Mouse (Mus musculus) MEL (cell line): ENCODE results near the gene C030005K15Rik. TPM values are rescaled to one million over a fixed set of nuclear protein-coding genes. Genes with fewer than 3 reads are reported as not detected.

ENCODE experiments used
- DNase-seq: peaks from one replicate; pipeline ENCODE4 v3.0.0; 2011; ENCODE audit warnings: low read depth, low spot score
- H3K27ac ChIP-seq: 2 replicates; pipeline ENCODE4 v1.5.1; 2012; ENCODE audit warnings: low read depth, mild to moderate bottlenecking, control low read depth, low read length, moderate library complexity; ENCODE audit not compliant: control insufficient read depth
- H3K27me3 ChIP-seq, 2 experiments: fragments of 150-350 bp in 1 of 2; sonication (generic) in 1 of 2; 2 replicates each; pipeline ENCODE4 v1.6.1; 2012; ENCODE audit warnings: low read length in 2 of 2, mild to moderate bottlenecking in 2 of 2, improper control_type of control experiment in 1 of 2, moderate library complexity in 1 of 2; ENCODE audit not compliant: insufficient read depth in 2 of 2, control insufficient read depth in 1 of 2
- H3K36me3 ChIP-seq, 2 experiments: 2 replicates each; pipeline ENCODE4 v1.6.1; 2012 to 2014; ENCODE audit warnings: low read length in 2 of 2, improper control_type of control experiment in 1 of 2, inconsistent platforms in 1 of 2, mild to moderate bottlenecking in 1 of 2; ENCODE audit not compliant: insufficient read depth in 2 of 2, control insufficient read depth in 1 of 2
- H3K4me1 ChIP-seq, 2 experiments: fragments of 150-350 bp in 1 of 2; sonication (generic) in 1 of 2; 2 replicates each; pipeline ENCODE4 v1.6.1; 2012; ENCODE audit warnings: low read length in 2 of 2, improper control_type of control experiment in 1 of 2, mild to moderate bottlenecking in 1 of 2; ENCODE audit not compliant: insufficient read depth in 2 of 2, control insufficient read depth in 1 of 2
- H3K4me3 ChIP-seq, 2 experiments: fragments of 150-350 bp in 1 of 2; sonication (generic) in 1 of 2; 2 replicates each; pipeline ENCODE4 v1.5.1; 2012; ENCODE audit warnings: low read depth in 2 of 2, low read length in 2 of 2, mild to moderate bottlenecking in 2 of 2, moderate library complexity in 2 of 2, control low read depth in 1 of 2, improper control_type of control experiment in 1 of 2; ENCODE audit not compliant: control insufficient read depth in 1 of 2, insufficient read depth in 1 of 2
- H3K79me2 ChIP-seq: 2 replicates; pipeline ENCODE4 v1.6.1; 2012; ENCODE audit warnings: mild to moderate bottlenecking, low read length, moderate library complexity; ENCODE audit not compliant: control insufficient read depth, poor library complexity, insufficient read depth
- H3K9ac ChIP-seq: 2 replicates; pipeline ENCODE4 v1.6.1; 2012; ENCODE audit warnings: low read depth, mild to moderate bottlenecking, control low read depth, low read length, moderate library complexity; ENCODE audit not compliant: control insufficient read depth, poor library complexity, severe bottlenecking
- H3K9me3 ChIP-seq: fragments of 150-350 bp; sonication (generic); replicated peaks from 2 replicates; pipeline ENCODE4 v1.6.1; 2012; ENCODE audit warnings: mild to moderate bottlenecking, low read length, improper control_type of control experiment, moderate library complexity; ENCODE audit not compliant: insufficient read depth
- BHLHE40 ChIP-seq: IDR thresholded peaks from 2 replicates; pipeline ENCODE4 v1.6.1; 2012; ENCODE audit warnings: low read depth, mild to moderate bottlenecking, inconsistent platforms, low read length, improper control_type of control experiment, borderline replicate concordance
- CHD1 ChIP-seq: IDR thresholded peaks from 2 replicates; pipeline ENCODE4 v1.6.1; 2012; ENCODE audit warnings: low read depth, mild to moderate bottlenecking, inconsistent platforms, low read length, improper control_type of control experiment
- CHD2 ChIP-seq: IDR thresholded peaks from 2 replicates; pipeline ENCODE4 v1.6.1; 2011; ENCODE audit warnings: low read length, improper control_type of control experiment
- CTCF ChIP-seq, 3 experiments: IDR thresholded peaks in 2 of 3; conservative IDR thresholded peaks in 1 of 3; 2 replicates each; pipeline ENCODE4 v1.5.1; 2011 to 2012; ENCODE audit warnings: low read length in 3 of 3, low read depth in 2 of 3, mild to moderate bottlenecking in 2 of 3, improper control_type of control experiment in 1 of 3, inconsistent platforms in 1 of 3, mixed read lengths in 1 of 3, moderate library complexity in 1 of 3; ENCODE audit not compliant: control insufficient read depth in 1 of 3, insufficient read depth in 1 of 3, poor library complexity in 1 of 3, severe bottlenecking in 1 of 3
- E2F4 ChIP-seq: IDR thresholded peaks from 2 replicates; pipeline ENCODE4 v1.6.1; 2011; ENCODE audit warnings: low read depth, low read length, improper control_type of control experiment, borderline replicate concordance
- ELF1 ChIP-seq: IDR thresholded peaks from 2 replicates; pipeline ENCODE4 v1.6.1; 2014; ENCODE audit warnings: low read depth, mild to moderate bottlenecking, inconsistent platforms, low read length, improper control_type of control experiment, moderate library complexity
- EP300 ChIP-seq, 2 experiments: IDR thresholded peaks; 2 replicates each; pipeline ENCODE4 v1.6.1; 2011; ENCODE audit warnings: improper control_type of control experiment in 2 of 2, low read length in 2 of 2, low read depth in 1 of 2, mild to moderate bottlenecking in 1 of 2
- ETS1 ChIP-seq: IDR thresholded peaks from 2 replicates; pipeline ENCODE4 v1.6.1; 2012; ENCODE audit warnings: low read depth, mild to moderate bottlenecking, inconsistent platforms, low read length, improper control_type of control experiment, moderate library complexity
- GATA1 ChIP-seq: IDR thresholded peaks from 2 replicates; pipeline ENCODE4 v1.6.1; 2011; ENCODE audit warnings: low read depth, low read length, improper control_type of control experiment
- JUND ChIP-seq: IDR thresholded peaks from 2 replicates; pipeline ENCODE4 v1.6.1; 2011; ENCODE audit warnings: low read depth, mild to moderate bottlenecking, improper control_type of control experiment, low read length
- KAT2A ChIP-seq: conservative IDR thresholded peaks from 2 replicates; pipeline ENCODE4 v1.6.1; 2012; ENCODE audit warnings: low read depth, low read length, improper control_type of control experiment, inconsistent platforms
- MAFK ChIP-seq: IDR thresholded peaks from 2 replicates; pipeline ENCODE4 v1.6.1; 2011; ENCODE audit warnings: low read depth, mild to moderate bottlenecking, low read length, improper control_type of control experiment, borderline replicate concordance
- MAX ChIP-seq: IDR thresholded peaks from 2 replicates; pipeline ENCODE4 v1.6.1; 2011; ENCODE audit warnings: low read length, improper control_type of control experiment
- MYB ChIP-seq: IDR thresholded peaks from 2 replicates; pipeline ENCODE4 v1.6.1; 2011; ENCODE audit warnings: mild to moderate bottlenecking, low read depth, low read length, improper control_type of control experiment
- MYC ChIP-seq: IDR thresholded peaks from 2 replicates; pipeline ENCODE4 v1.6.1; 2011; ENCODE audit warnings: low read depth, mild to moderate bottlenecking, low read length, improper control_type of control experiment, moderate library complexity
- NELFE ChIP-seq: IDR thresholded peaks from 2 replicates; pipeline ENCODE4 v1.6.1; 2011; ENCODE audit warnings: low read depth, low read length, improper control_type of control experiment
- NRF1 ChIP-seq: IDR thresholded peaks from 2 replicates; pipeline ENCODE4 v1.6.1; 2014; ENCODE audit warnings: low read depth, mild to moderate bottlenecking, inconsistent platforms, low read length, improper control_type of control experiment, moderate library complexity; ENCODE audit not compliant: poor library complexity, insufficient read depth, severe bottlenecking
- POLR2AphosphoS2 ChIP-seq: IDR thresholded peaks from 2 replicates; pipeline ENCODE4 v1.6.1; 2011; ENCODE audit warnings: low read length, improper control_type of control experiment
- POLR2AphosphoS5 ChIP-seq: IDR thresholded peaks from 2 replicates; pipeline ENCODE4 v1.6.1; 2012; ENCODE audit warnings: low read depth, borderline replicate concordance, mild to moderate bottlenecking, inconsistent platforms, low read length, moderate library complexity, mixed read lengths
- TAL1 ChIP-seq: IDR thresholded peaks from 2 replicates; pipeline ENCODE4 v1.6.1; 2012; ENCODE audit warnings: mild to moderate bottlenecking, inconsistent platforms, low read length, moderate library complexity, mixed read lengths
- TCF12 ChIP-seq: IDR thresholded peaks from 2 replicates; pipeline ENCODE4 v1.6.1; 2014; ENCODE audit warnings: low read depth, mild to moderate bottlenecking, inconsistent platforms, low read length, improper control_type of control experiment, moderate library complexity
- USF1 ChIP-seq: IDR thresholded peaks from 2 replicates; pipeline ENCODE4 v1.6.1; 2014; ENCODE audit warnings: low read depth, mild to moderate bottlenecking, inconsistent platforms, low read length, improper control_type of control experiment, moderate library complexity
- USF2 ChIP-seq, 2 experiments: IDR thresholded peaks; 2 replicates each; pipeline ENCODE4 v1.6.1; 2011 to 2012; ENCODE audit warnings: improper control_type of control experiment in 2 of 2, low read length in 2 of 2, borderline replicate concordance in 1 of 2, inconsistent platforms in 1 of 2, low read depth in 1 of 2, mild to moderate bottlenecking in 1 of 2; ENCODE audit not compliant: insufficient read depth in 1 of 2
- ZC3H11A ChIP-seq: IDR thresholded peaks from 2 replicates; pipeline ENCODE4 v1.6.1; 2012; ENCODE audit warnings: low read depth, mild to moderate bottlenecking, inconsistent platforms, low read length, improper control_type of control experiment
- ZMIZ1 ChIP-seq: IDR thresholded peaks from 2 replicates; pipeline ENCODE4 v1.6.1; 2012; ENCODE audit warnings: low read depth, mild to moderate bottlenecking, inconsistent platforms, low read length, improper control_type of control experiment, moderate library complexity
- ZNF384 ChIP-seq: IDR thresholded peaks from 2 replicates; pipeline ENCODE4 v1.6.1; 2012; ENCODE audit warnings: low read depth, mild to moderate bottlenecking, inconsistent platforms, low read length, improper control_type of control experiment
- polyA plus RNA-seq, 2 experiments: library from polyadenylated mRNA; stranded (reverse) in 1 of 2; unstranded in 1 of 2; fragments of >175 nt in 1 of 2; fragments of >200 nt in 1 of 2; gene quantifications; 2 replicates each; pipeline versions ENCODE4 v1.2.1 to v1.2.4; 2012; ENCODE audit warnings: low replicate concordance in 2 of 2, low read depth in 1 of 2; ENCODE audit not compliant: insufficient read length in 2 of 2, insufficient read depth in 1 of 2, missing spikeins in 1 of 2
- total RNA-seq: library from RNA; depleted of rRNA; stranded (reverse); fragments of 300-350 nt; gene quantifications from 2 replicates; pipeline ENCODE4 v1.2.3, GENCODE M21; 2012

The C030005K15Rik gene
- total and polyA plus RNA-seq, 3 experiments = not detected

DNA sequence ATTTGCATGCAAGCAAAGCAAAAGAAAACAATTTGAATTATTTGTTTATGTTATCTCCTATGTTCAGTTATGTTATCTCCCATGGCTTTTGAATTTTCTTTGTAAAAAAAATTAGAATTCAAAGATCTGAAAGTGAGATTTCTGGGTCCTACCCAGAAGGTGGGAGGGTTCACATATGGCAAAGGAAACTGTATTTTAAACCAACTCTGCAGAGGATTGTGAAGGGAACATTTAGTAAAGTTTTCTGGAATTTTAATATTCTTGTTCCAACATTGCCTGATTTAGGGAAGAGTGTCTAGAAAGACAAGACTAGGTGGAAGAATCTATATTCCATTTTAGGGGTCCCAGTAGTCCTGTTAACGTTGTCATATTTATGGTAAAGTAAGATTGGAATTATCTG, 9.3 kb downstream of the C030005K15Rik start:
- Histone ChIP-seq H3K9me3 (no peaks in the 10 kb centered on the region), H3K79me2 (no peaks in the 10 kb centered on the region), H3K27me3 (no peaks in the 10 kb centered on the region), H3K9ac (no peak overlapping the region), H3K36me3 (no peaks in the 10 kb centered on the region), H3K4me3 (no peak overlapping the region), H3K27ac (no peak overlapping the region), H3K4me1 (no peaks in the 10 kb centered on the region)
- no peak for DNase-seq
- TF ChIP-seq GATA1 = no peak
- TF ChIP-seq ETS1 = no peak
- no peak for TF ChIP-seq ZMIZ1
- no peak for TF ChIP-seq ZNF384
- no peak for TF ChIP-seq MYB
- no peak for TF ChIP-seq USF1
- TF ChIP-seq NRF1 = no peak
- no peak for TF ChIP-seq CHD2
- no peak for TF ChIP-seq MAX
- TF ChIP-seq MYC = no peak
- no peak for TF ChIP-seq CTCF (IDR thresholded peaks at IDR 0.05 in 2 of 3, conservative IDR thresholded peaks at IDR 0.05 in 1 of 3; ENCODE audit: control insufficient read depth in 1 of 3, insufficient read depth in 1 of 3, low read depth in 2 of 3, low read length in 3 of 3, poor library complexity in 1 of 3, severe bottlenecking in 1 of 3)
- no peak for TF ChIP-seq ELF1
- TF ChIP-seq E2F4 = no peak
- no peak for TF ChIP-seq POLR2AphosphoS2
- no peak for TF ChIP-seq TAL1
- no peak for TF ChIP-seq EP300 (IDR thresholded peaks at IDR 0.05; ENCODE audit: low read depth in 1 of 2, low read length in 2 of 2)
- TF ChIP-seq POLR2AphosphoS5 = no peak

- no peaks in the 10 kb centered on the region for H3K27me3 ChIP-seq
- TF ChIP-seq TCF12 (no peak), TAL1 (no peak), NELFE (no peak), CHD1 (no peak), EP300 (IDR thresholded peaks at IDR 0.05; ENCODE audit: low read depth in 1 of 2, low read length in 2 of 2) (no peak), JUND (no peak), CHD2 (no peak), KAT2A (no peak), POLR2AphosphoS2 (no peak), ELF1 (no peak), USF2 (IDR thresholded peaks at IDR 0.05; ENCODE audit: borderline replicate concordance in 1 of 2, insufficient read depth in 1 of 2, low read depth in 1 of 2, low read length in 2 of 2) (no peak), BHLHE40 (no peak), MAFK (no peak), ZC3H11A (no peak)
- H3K9me3 ChIP-seq = no peaks in the 10 kb centered on the region
- no peak for DNase-seq
- H3K4me3 ChIP-seq = no peak overlapping the region
- no peaks in the 10 kb centered on the region for H3K79me2 ChIP-seq
- H3K27ac ChIP-seq = no peak overlapping the region
- no peaks in the 10 kb centered on the region for H3K36me3 ChIP-seq
- no peak overlapping the region for H3K9ac ChIP-seq
- H3K4me1 ChIP-seq = no peaks in the 10 kb centered on the region
Observed at GRCm38 (mm10) chr10:97715289-97715906, 11.2 kb downstream of the C030005K15Rik start.
